In the genomic region with DNA sequence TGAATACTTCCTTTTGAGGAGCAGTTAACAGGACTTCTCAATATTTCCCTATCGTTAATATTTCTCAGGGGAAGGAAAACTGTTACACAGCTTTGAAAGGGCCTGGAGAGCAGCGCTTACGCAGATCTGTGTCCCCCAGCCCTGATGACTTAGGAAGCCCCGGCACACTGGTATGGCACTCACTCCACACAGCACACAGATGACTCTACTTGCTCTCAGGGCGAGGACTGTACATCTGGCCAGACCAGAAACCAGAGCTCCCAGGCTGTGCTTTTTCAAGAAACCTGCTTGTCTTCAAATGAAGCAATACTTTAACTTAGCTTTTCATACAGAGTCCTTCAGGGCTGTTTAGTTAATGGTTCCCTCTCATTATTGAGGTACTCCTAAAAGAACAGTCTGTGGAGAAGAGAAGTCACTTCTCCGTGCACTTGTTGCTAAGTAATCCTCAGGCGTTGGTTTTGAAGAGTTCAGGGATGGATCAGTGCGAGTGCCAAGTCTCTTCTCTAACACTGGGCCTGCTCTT, we compare ENCODE assay signal across 8 mouse cellular contexts. TPM values are rescaled to one million over a fixed set of nuclear protein-coding genes. Genes with fewer than 3 reads are reported as not detected.
DNase-seq lines count a peak whose midpoint lies in the region; ATAC-seq and TF ChIP-seq lines count a peak whose summit lies in the region.

No protein-coding gene starts in this region.

- ATAC-seq in hindbrain, embryonic 13.5 days (ENCODE audit: low FRiP score) = no peak

- DNase-seq in gastrocnemius, adult 2 months = no peak
- no peak for DNase-seq in gastrocnemius, postnatal 14 days
- peak; percentile 28 for DNase-seq in adipocyte (ENCODE audit: low spot score)
- no peak for DNase-seq in midbrain, embryonic 10.5 days (ENCODE audit: low spot score)
- DNase-seq in gastrocnemius, postnatal 4 days (ENCODE audit: low spot score in 2 of 2) = no peak
- no peak for DNase-seq in urinary bladder, postnatal 4 days (ENCODE audit: low spot score in 2 of 2)
- DNase-seq in spleen, adult 12 weeks (ENCODE audit: low spot score) = no peak

- H3K27me3 ChIP-seq in hindbrain, embryonic 13.5 days = no peaks in the 10 kb centered on the region
- peaks cover 6% of the 10 kb centered on the region for H3K27me3 ChIP-seq in midbrain, embryonic 10.5 days (ENCODE audit: low read depth, poor library complexity, severe bottlenecking)

- H3K36me3 ChIP-seq in hindbrain, embryonic 13.5 days = no peaks in the 10 kb centered on the region
- no peaks in the 10 kb centered on the region; the same call in 1 of the 2 replicates for H3K36me3 ChIP-seq in midbrain, embryonic 10.5 days

- H3K4me1 ChIP-seq in hindbrain, embryonic 13.5 days (replicated peaks) = peaks cover 83% of the 10 kb centered on the region
- H3K4me1 ChIP-seq in midbrain, embryonic 10.5 days = peaks cover 87% of the 10 kb centered on the region

- intact Hi-C loops in gastrocnemius, adult 2 months (cut with DNase I) = loop anchor here (5.0 to 10.0 kb wide), 2 partner anchors 49 to 676 kb away; a partner anchor contains a TSS
- intact Hi-C loops in gastrocnemius, postnatal 14 days (cut with DNase I; ENCODE audit: low total_unique reads) = loop anchor here (10.0 kb wide), 2 partner anchors 46 to 96 kb away; no protein-coding TSS in a partner anchor

- 0 out of 2 replicates have a peak overlapping the region, but pooled peaks have one; percentile 21 for H3K9ac ChIP-seq in hindbrain, embryonic 13.5 days

- H3K9me3 ChIP-seq in hindbrain, embryonic 13.5 days = no peaks in the 10 kb centered on the region
- no peaks in the 10 kb centered on the region for H3K9me3 ChIP-seq in midbrain, embryonic 10.5 days (replicated peaks)

- peak overlapping the region; percentile 46 for H3K4me3 ChIP-seq in gastrocnemius, adult 2 months
- H3K4me3 ChIP-seq in hindbrain, embryonic 13.5 days = peak overlapping the region; percentile 15; the same call in 1 of the 2 replicates
- peak overlapping the region; percentile 26; the same call in 1 of the 2 replicates for H3K4me3 ChIP-seq in midbrain, embryonic 10.5 days

- no peak for TF ChIP-seq CTCF in gastrocnemius, adult 2 months (IDR thresholded peaks at IDR 0.05)

- peak overlapping the region; percentile 62 for H3K4me2 ChIP-seq in hindbrain, embryonic 13.5 days

- WGBS in hindbrain, embryonic 13.5 days = 58% methylated on average over 8 of the region's 8 CpGs
- WGBS in midbrain, embryonic 10.5 days = 65% methylated on average over 8 of the region's 8 CpGs

- H3K27ac ChIP-seq in gastrocnemius, adult 2 months = peak overlapping the region; percentile 100
- H3K27ac ChIP-seq in hindbrain, embryonic 13.5 days = 0 out of 2 replicates have a peak overlapping the region, but pooled peaks have one; percentile 31
- H3K27ac ChIP-seq in midbrain, embryonic 10.5 days (replicated peaks) = no peak overlapping the region

RNA-seq across cellular contexts. Expression of a gene that starts 3.4 kb away (rescaled TPM):
- total RNA-seq in gastrocnemius, adult 2 months (2021) = 10 to 100 TPM; 80.1 to 81.1 TPM
- total RNA-seq in gastrocnemius, postnatal 14 days (2021) = 10 to 100 TPM; 54.3 to 64.5 TPM
- 44.2 and 50.4 TPM in 2 replicates for polyA plus RNA-seq in hindbrain, embryonic 13.5 days (2015; fragmentation: Nextera tagmentation; extraction: Ambion mirVana)
- 39.6 and 43.5 TPM in 2 replicates for polyA plus RNA-seq in midbrain, embryonic 10.5 days (2016; fragmentation: Nextera tagmentation; extraction: Ambion mirVana)
- 100 to 1,000 TPM; 112 to 117 TPM for total RNA-seq in gastrocnemius, postnatal 4 days (2021)
